Mouse (Mus musculus) olfactory bulb, adult 2 months (tissue): ENCODE measurements around the gene Iqsec1.

Source experiments
- CTCF ChIP-seq: fragments of 200-500 bp; IDR thresholded peaks from 2 replicates; pipeline ENCODE4 v1.5.1; 2012; ENCODE audit warnings: low read depth, mild to moderate bottlenecking, low read length, moderate library complexity; ENCODE audit not compliant: insufficient read depth
- POLR2A ChIP-seq: fragments of 200-500 bp; IDR thresholded peaks from 2 replicates; pipeline ENCODE4 v1.6.1; 2012; ENCODE audit warnings: mild to moderate bottlenecking, low read depth, low read length, moderate library complexity; ENCODE audit not compliant: insufficient read depth

- no peak for TF ChIP-seq CTCF
- TF ChIP-seq POLR2A: no peak
Observed at GRCm38 (mm10) chr6:90620791-90621583, 367.5 kb downstream of the Iqsec1 start.
